Mouse (Mus musculus): ENCODE measurements around the gene Ssbp1. TPM values are rescaled to one million over a fixed set of nuclear protein-coding genes. Genes with fewer than 3 reads are reported as not detected.

The Ssbp1 gene
- polyA plus RNA-seq, 1 experiment from 2014 or later, result 84.0 TPM

DNA sequence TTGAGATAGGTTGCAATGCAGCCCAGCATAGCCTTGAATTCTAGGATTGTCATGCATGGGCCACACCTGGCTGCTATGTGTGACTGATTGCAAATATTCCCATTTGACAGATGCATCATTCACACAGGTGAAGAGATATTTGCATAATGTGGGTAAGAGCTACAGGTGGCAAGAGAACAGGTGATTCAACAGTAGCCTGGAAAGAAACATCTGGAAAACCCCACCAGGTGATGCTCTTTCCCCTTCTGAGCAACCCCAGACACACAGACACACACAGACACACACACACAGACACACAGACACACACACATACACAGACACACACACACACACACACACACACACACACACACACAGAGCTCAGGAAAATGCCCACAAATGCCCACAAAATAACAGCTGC lies 39.3 kb upstream of the Ssbp1 start:
- Histone ChIP-seq H3K4me2 (ENCODE audit: low read depth, low read length) (no peak overlapping the region), H3K27ac (ENCODE audit: low read depth, low read length) (no peak overlapping the region), H3K9me3 (ENCODE audit: control insufficient read depth, low read length) (no peaks in the 10 kb centered on the region), H3K36me3 (ENCODE audit: control insufficient read depth, insufficient read depth, low read length) (no peaks in the 10 kb centered on the region), H3K27me3 (ENCODE audit: control insufficient read depth, insufficient read depth, low read length) (no peaks in the 10 kb centered on the region; the same call in 1 of the 2 replicates), H3K4me3 (ENCODE audit: low read depth, low read length) (no peak overlapping the region), H3K4me1 (ENCODE audit: control insufficient read depth, insufficient read depth, low read length) (peaks cover 12% of the 10 kb centered on the region), H3K9ac (replicated peaks; ENCODE audit: low read depth, low read length) (no peak overlapping the region)
- no peak for ATAC-seq (ENCODE audit: low read depth)

- H3K4me2 ChIP-seq (ENCODE audit: low read depth, low read length), result no peak overlapping the region
These were observed 38.5 kb upstream of the Ssbp1 start for GRCm38 (mm10) chr6:40432346-40433275.

GRCm38 (mm10) chr6:40434697-40435096 lies 36.5 kb upstream of the Ssbp1 start:
- H3K4me3 ChIP-seq (ENCODE audit: low read depth, low read length), result peak overlapping the region; percentile 75
- no peaks in the 10 kb centered on the region for H3K36me3 ChIP-seq (ENCODE audit: control insufficient read depth, insufficient read depth, low read length)
- H3K27me3 ChIP-seq (ENCODE audit: control insufficient read depth, insufficient read depth, low read length), result no peaks in the 10 kb centered on the region; the same call in 1 of the 2 replicates
- WGBS, result 6% methylated on average over 7 of the region's 7 CpGs
- peaks cover 8% of the 10 kb centered on the region for H3K4me1 ChIP-seq (ENCODE audit: control insufficient read depth, insufficient read depth, low read length)
- ATAC-seq (ENCODE audit: low read depth), result no peak
- H3K9me3 ChIP-seq (ENCODE audit: control insufficient read depth, low read length), result no peaks in the 10 kb centered on the region
- peak overlapping the region; percentile 90 for H3K9ac ChIP-seq (replicated peaks; ENCODE audit: low read depth, low read length)
- peak overlapping the region; percentile 87 for H3K27ac ChIP-seq (ENCODE audit: low read depth, low read length)
- peak overlapping the region; percentile 80 for H3K4me2 ChIP-seq (ENCODE audit: low read depth, low read length)

More at GRCm38 (mm10) chr6:40432346-40433275, 38.5 kb upstream of the Ssbp1 start:
- 82% methylated on average over 17 of the region's 17 CpGs for WGBS
- no peak overlapping the region for H3K27ac ChIP-seq (ENCODE audit: low read depth, low read length)
- H3K27me3 ChIP-seq (ENCODE audit: control insufficient read depth, insufficient read depth, low read length), result no peaks in the 10 kb centered on the region; the same call in 1 of the 2 replicates
- H3K4me1 ChIP-seq (ENCODE audit: control insufficient read depth, insufficient read depth, low read length), result peaks cover 12% of the 10 kb centered on the region
- H3K9me3 ChIP-seq (ENCODE audit: control insufficient read depth, low read length), result no peaks in the 10 kb centered on the region
- no peak overlapping the region for H3K4me3 ChIP-seq (ENCODE audit: low read depth, low read length)
- no peaks in the 10 kb centered on the region for H3K36me3 ChIP-seq (ENCODE audit: control insufficient read depth, insufficient read depth, low read length)
- ATAC-seq (ENCODE audit: low read depth), result no peak
- H3K9ac ChIP-seq (replicated peaks; ENCODE audit: low read depth, low read length), result no peak overlapping the region

DNA sequence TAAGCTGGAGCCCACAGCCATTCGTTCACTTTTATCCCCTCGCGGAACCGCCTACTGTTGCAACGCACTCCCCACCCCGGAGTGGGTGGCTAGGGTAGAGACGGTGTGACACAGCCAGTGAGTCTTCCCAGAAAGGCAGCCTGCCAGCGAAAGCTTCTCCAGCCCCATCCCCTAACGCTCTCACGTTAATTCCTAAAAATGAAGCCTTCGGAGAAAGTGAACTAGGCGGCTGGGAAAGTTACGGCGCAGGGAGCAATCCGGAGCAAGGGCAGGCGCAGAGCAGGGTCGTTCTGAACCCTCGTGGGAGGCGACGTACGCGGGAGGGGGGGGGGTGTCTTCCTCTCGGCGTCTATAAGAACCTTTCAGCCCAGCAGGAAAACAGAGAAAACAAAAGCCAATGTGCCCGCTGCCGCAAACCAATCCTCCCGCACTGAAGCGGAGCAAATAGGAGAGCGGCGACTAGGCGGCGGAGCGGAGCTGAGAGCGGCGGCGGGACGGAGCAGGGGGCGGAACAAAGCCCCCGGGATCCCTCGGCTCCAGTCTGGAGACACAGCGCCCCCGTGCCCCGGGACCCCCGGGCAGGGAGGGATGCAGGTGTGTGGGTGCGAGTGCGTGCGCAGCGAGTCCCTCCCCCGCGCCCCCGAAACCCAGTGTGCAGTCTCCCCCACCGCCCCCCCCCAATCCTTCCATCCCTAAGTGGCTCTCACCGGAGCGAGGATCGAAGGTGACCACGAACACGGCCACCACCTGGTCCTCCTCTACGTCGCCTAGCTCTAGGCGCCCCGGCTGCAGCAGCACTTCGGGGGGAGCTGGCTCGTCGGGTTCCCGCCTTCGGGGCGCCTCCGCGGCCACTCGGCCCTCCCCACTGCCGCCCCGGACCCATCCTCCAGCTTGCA lies 35.8 kb upstream of the Ssbp1 start:
- Histone ChIP-seq H3K9ac (replicated peaks; ENCODE audit: low read depth, low read length) (peak overlapping the region; percentile 90), H3K36me3 (ENCODE audit: control insufficient read depth, insufficient read depth, low read length) (no peaks in the 10 kb centered on the region), H3K4me3 (ENCODE audit: low read depth, low read length) (peak overlapping the region; percentile 75), H3K27ac (ENCODE audit: low read depth, low read length) (peak overlapping the region; percentile 87), H3K4me1 (ENCODE audit: control insufficient read depth, insufficient read depth, low read length) (peaks cover 7% of the 10 kb centered on the region), H3K9me3 (ENCODE audit: control insufficient read depth, low read length) (no peaks in the 10 kb centered on the region), H3K4me2 (ENCODE audit: low read depth, low read length) (peak overlapping the region; percentile 80), H3K27me3 (ENCODE audit: control insufficient read depth, insufficient read depth, low read length) (no peaks in the 10 kb centered on the region; the same call in 1 of the 2 replicates)
- under 1% methylated on average over 62 of the region's 72 CpGs for WGBS
- ATAC-seq (ENCODE audit: low read depth), result peak; percentile 68

DNA sequence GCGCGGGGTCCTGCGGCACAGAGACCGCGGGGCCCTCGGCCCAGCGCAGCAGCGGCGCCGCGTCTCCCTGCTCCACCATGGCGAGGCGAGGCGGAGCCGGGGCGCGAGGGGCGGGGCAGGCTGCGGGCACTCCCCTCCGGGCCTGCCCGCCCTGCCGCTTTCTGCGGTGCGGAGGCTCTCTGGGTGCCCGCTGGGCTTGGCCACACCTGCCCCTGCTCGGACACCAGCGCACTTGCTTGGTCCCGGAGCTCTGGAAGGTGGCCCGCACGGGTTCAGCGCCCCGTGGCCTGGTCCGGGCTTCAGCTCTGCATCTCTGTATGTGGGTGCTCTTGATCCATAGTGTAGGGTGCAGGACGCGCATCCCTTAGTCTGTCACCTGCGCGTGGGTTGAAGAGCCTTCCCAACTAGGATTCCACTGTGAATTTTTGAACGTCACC lies 35.1 kb upstream of the Ssbp1 start, which contains the start of gene E330009J07Rik:
Gene E330009J07Rik, minus strand, starts transcription at position 89 of the 437 bp plus-strand sequence.
- H3K4me2 ChIP-seq (ENCODE audit: low read depth, low read length), result peak within 1 kb of the TSS; percentile 80
- ATAC-seq (ENCODE audit: low read depth), result peak; percentile 93
- H3K27ac ChIP-seq (ENCODE audit: low read depth, low read length), result peak within 1 kb of the TSS; percentile 87
- H3K4me3 ChIP-seq (ENCODE audit: low read depth, low read length), result peak within 1 kb of the TSS; percentile 75
- H3K9me3 ChIP-seq (ENCODE audit: control insufficient read depth, low read length), result no peaks in the 10 kb centered on the region
- peak within 1 kb of the TSS; percentile 90 for H3K9ac ChIP-seq (replicated peaks; ENCODE audit: low read depth, low read length)
- no peaks in the 10 kb centered on the region for H3K36me3 ChIP-seq (ENCODE audit: control insufficient read depth, insufficient read depth, low read length)
- WGBS, result 0% methylated on average over 38 of the region's 38 CpGs
- no peaks in the 10 kb centered on the region; the same call in 1 of the 2 replicates for H3K27me3 ChIP-seq (ENCODE audit: control insufficient read depth, insufficient read depth, low read length)
- H3K4me1 ChIP-seq (ENCODE audit: control insufficient read depth, insufficient read depth, low read length), result peaks cover 7% of the 10 kb centered on the region

GRCm38 (mm10) chr6:40438936-40439335 lies 32.2 kb upstream of the Ssbp1 start, which contains the start of gene Wee2:
Gene Wee2 (plus strand): TSS chr6:40439088.
- H3K27me3 ChIP-seq (ENCODE audit: control insufficient read depth, insufficient read depth, low read length), result no peaks in the 10 kb centered on the region; the same call in 1 of the 2 replicates
- no peak for ATAC-seq (ENCODE audit: low read depth)
- 45% methylated on average over 5 of the region's 5 CpGs for WGBS
- no peak within 1 kb of the TSS for H3K4me2 ChIP-seq (ENCODE audit: low read depth, low read length)
- no peak within 1 kb of the TSS for H3K27ac ChIP-seq (ENCODE audit: low read depth, low read length)
- no peaks in the 10 kb centered on the region for H3K36me3 ChIP-seq (ENCODE audit: control insufficient read depth, insufficient read depth, low read length)
- H3K9me3 ChIP-seq (ENCODE audit: control insufficient read depth, low read length), result no peaks in the 10 kb centered on the region
- H3K4me1 ChIP-seq (ENCODE audit: control insufficient read depth, insufficient read depth, low read length), result peaks cover 7% of the 10 kb centered on the region
- H3K9ac ChIP-seq (replicated peaks; ENCODE audit: low read depth, low read length), result no peak within 1 kb of the TSS
- no peak within 1 kb of the TSS for H3K4me3 ChIP-seq (ENCODE audit: low read depth, low read length)

DNA sequence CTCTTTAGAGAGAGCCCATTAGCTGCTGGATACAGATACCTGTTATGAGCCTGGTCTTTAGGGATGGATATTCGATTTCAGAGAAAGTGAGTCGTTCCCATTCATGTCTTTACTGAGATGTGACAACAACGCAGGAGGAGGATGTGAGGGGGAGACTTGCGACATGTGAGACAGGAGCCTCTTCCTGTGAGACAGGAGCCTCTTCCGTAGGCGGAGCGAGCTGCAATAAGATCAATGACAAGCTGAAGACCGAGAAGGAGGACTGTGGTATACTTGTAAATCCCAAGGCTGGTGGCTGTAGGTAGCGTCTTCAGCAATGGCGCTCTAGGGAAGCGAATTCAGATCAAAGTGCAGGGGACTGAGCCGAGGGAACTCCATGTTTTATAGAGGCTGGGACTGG lies 31.4 kb upstream of the Ssbp1 start:
- H3K9ac ChIP-seq (replicated peaks; ENCODE audit: low read depth, low read length), result no peak overlapping the region
- no peaks in the 10 kb centered on the region for H3K9me3 ChIP-seq (ENCODE audit: control insufficient read depth, low read length)
- no peaks in the 10 kb centered on the region; the same call in 1 of the 2 replicates for H3K27me3 ChIP-seq (ENCODE audit: control insufficient read depth, insufficient read depth, low read length)
- no peaks in the 10 kb centered on the region; the same call in 1 of the 2 replicates for H3K4me1 ChIP-seq (ENCODE audit: control insufficient read depth, insufficient read depth, low read length)
- no peak overlapping the region for H3K4me2 ChIP-seq (ENCODE audit: low read depth, low read length)
- ATAC-seq (ENCODE audit: low read depth), result no peak
- H3K36me3 ChIP-seq (ENCODE audit: control insufficient read depth, insufficient read depth, low read length), result no peaks in the 10 kb centered on the region
- H3K4me3 ChIP-seq (ENCODE audit: low read depth, low read length), result no peak overlapping the region
- WGBS, result 40% methylated on average over 12 of the region's 12 CpGs
- no peak overlapping the region for H3K27ac ChIP-seq (ENCODE audit: low read depth, low read length)

- no peak for ATAC-seq (ENCODE audit: low read depth)
- Histone ChIP-seq H3K27me3 (ENCODE audit: control insufficient read depth, insufficient read depth, low read length) (no peaks in the 10 kb centered on the region), H3K4me2 (ENCODE audit: low read depth, low read length) (no peak overlapping the region), H3K4me3 (ENCODE audit: low read depth, low read length) (no peak overlapping the region), H3K4me1 (ENCODE audit: control insufficient read depth, insufficient read depth, low read length) (no peaks in the 10 kb centered on the region), H3K27ac (ENCODE audit: low read depth, low read length) (no peak overlapping the region), H3K36me3 (ENCODE audit: control insufficient read depth, insufficient read depth, low read length) (no peaks in the 10 kb centered on the region), H3K9ac (replicated peaks; ENCODE audit: low read depth, low read length) (no peak overlapping the region), H3K9me3 (ENCODE audit: control insufficient read depth, low read length) (no peaks in the 10 kb centered on the region)
- WGBS, result 63% methylated on average over 3 of the region's 3 CpGs
These were observed 29.9 kb upstream of the Ssbp1 start for GRCm38 (mm10) chr6:40441276-40441675.

Data from neural tube, embryonic 14.5 days (tissue).